9 mouse cellular contexts compared by ENCODE assay signal in genomic region chr3:141491272-141491950, GRCm38 (mm10). TPM values are rescaled to one million over a fixed set of nuclear protein-coding genes. Genes with fewer than 3 reads are reported as not detected.
DNase-seq lines count a peak whose midpoint lies in the region; ATAC-seq and TF ChIP-seq lines count a peak whose summit lies in the region.
"Had no signal": no experiment of that assay in that cellular context is flagged by ENCODE, and none has a peak within 500 bp of the region (broad histone marks: within the 10 kb centered on the region; RNA-seq: fewer than 3 reads in every experiment).

No protein-coding gene starts in this region.

- H3K4me2 ChIP-seq in CH12.LX (ENCODE audit: insufficient read depth, low read depth, poor library complexity, severe bottlenecking), result peak overlapping the region; percentile 47
- peak overlapping the region; percentile 27 for H3K4me2 ChIP-seq in limb, embryonic 14.5 days (replicated peaks; ENCODE audit: low read depth, low read length, severe bottlenecking)
- no peak overlapping the region for H3K4me2 ChIP-seq in liver, postnatal 0 days (ENCODE audit: low read depth, low read length)

- dilution Hi-C loops in CH12.LX (cut with MboI; ENCODE audit: extremely low pct_ligation_motif_present, extremely low pct_unique_long_range_greater_than_20kb, low sequenced_read_pairs), result no loop called here

- TF ChIP-seq POLR2A in CH12.LX (IDR thresholded peaks at IDR 0.05; ENCODE audit: low read depth, low read length), result no peak
- TF ChIP-seq POLR2A in limb, embryonic 14.5 days (IDR thresholded peaks at IDR 0.05; ENCODE audit: borderline replicate concordance, extremely low read depth, insufficient read depth, insufficient read length), result no peak

- in situ Hi-C loops in CH12.LX (cut with MboI; ENCODE audit: low pct_ligation_motif_present, low pct_unique_long_range_greater_than_20kb, low sequenced_read_pairs), result no loop called here

- H3K36me3 ChIP-seq in CH12.LX (replicated peaks in 1 of 2; ENCODE audit: control insufficient read depth in 1 of 2, insufficient read depth in 1 of 2, low read length in 1 of 2), result no peaks in the 10 kb centered on the region
- H3K36me3 ChIP-seq in limb, embryonic 14.5 days (ENCODE audit: control insufficient read depth, insufficient read depth, low read length), result no peaks in the 10 kb centered on the region
- H3K36me3 ChIP-seq in liver, postnatal 0 days (replicated peaks; ENCODE audit: insufficient read depth, low read length), result no peaks in the 10 kb centered on the region
- H3K36me3 ChIP-seq: G1E had no signal

- TF ChIP-seq EP300 in CH12.LX (IDR thresholded peaks at IDR 0.05; ENCODE audit: low read length), result no peak
- no peak for TF ChIP-seq EP300 in liver, postnatal 0 days (IDR thresholded peaks at IDR 0.05; ENCODE audit: low read depth)

- no peak overlapping the region for H3K27ac ChIP-seq in CH12.LX (ENCODE audit: insufficient read depth, low read depth)
- peak overlapping the region; percentile 65 for H3K27ac ChIP-seq in limb, embryonic 14.5 days (replicated peaks; ENCODE audit: low read depth, low read length)
- no peak overlapping the region for H3K27ac ChIP-seq in liver, postnatal 0 days (ENCODE audit: low read depth)

- 14% methylated on average over 5 of the region's 5 CpGs for WGBS in limb, embryonic 14.5 days
- 59% methylated on average over 5 of the region's 5 CpGs for WGBS in liver, postnatal 0 days (ENCODE audit: insufficient replicate concordance)

- no peaks in the 10 kb centered on the region for H3K27me3 ChIP-seq in CH12.LX (replicated peaks)
- H3K27me3 ChIP-seq in limb, embryonic 14.5 days (ENCODE audit: control insufficient read depth, insufficient read depth, low read length), result no peaks in the 10 kb centered on the region
- H3K27me3 ChIP-seq in liver, postnatal 0 days (ENCODE audit: insufficient read depth, low read length), result no peaks in the 10 kb centered on the region

- peak overlapping the region; percentile 5; the same call in 1 of the 2 replicates for H3K9ac ChIP-seq in CH12.LX (ENCODE audit: insufficient read depth, low read depth)
- no peak overlapping the region for H3K9ac ChIP-seq in limb, embryonic 14.5 days (ENCODE audit: low read depth, low read length, severe bottlenecking)
- no peak overlapping the region for H3K9ac ChIP-seq in liver, postnatal 0 days (replicated peaks)

- TF ChIP-seq CTCF in CH12.LX (conservative IDR thresholded peaks at IDR 0.05 in 1 of 2, IDR thresholded peaks at IDR 0.05 in 1 of 2; ENCODE audit: low read depth in 2 of 2, low read length in 2 of 2), result no peak
- TF ChIP-seq CTCF in liver, postnatal 0 days (IDR thresholded peaks at IDR 0.05; ENCODE audit: low read depth), result no peak

- TF ChIP-seq RAD21 in CH12.LX (IDR thresholded peaks at IDR 0.05; ENCODE audit: low read depth, low read length), result no peak

- no peak for DNase-seq in frontal cortex, postnatal 10 days (ENCODE audit: low spot score in 2 of 2)
- DNase-seq in CH12.LX (ENCODE audit: extremely low read depth), result peak; percentile 62
- DNase-seq in limb, embryonic 14.5 days (ENCODE audit: low spot score), result peak; percentile 58
- no peak for DNase-seq in ovary, adult 18-20 months (ENCODE audit: low spot score)
- no peak for DNase-seq in retina, embryonic 14.5 days (ENCODE audit: low spot score)
- no peak for DNase-seq in liver, postnatal 0 days

- peak overlapping the region in 2 of 3 experiments; percentile 1 to 2 for H3K4me3 ChIP-seq in CH12.LX (replicated peaks in 1 of 3; ENCODE audit: low read depth in 2 of 3, low read length in 2 of 3, poor library complexity in 1 of 3)
- H3K4me3 ChIP-seq in limb, embryonic 14.5 days (replicated peaks; ENCODE audit: low read length), result no peak overlapping the region
- H3K4me3 ChIP-seq in liver, postnatal 0 days (ENCODE audit: low read depth, low read length), result no peak overlapping the region

- no peaks in the 10 kb centered on the region for H3K9me3 ChIP-seq in CH12.LX (replicated peaks; ENCODE audit: low read length)
- H3K9me3 ChIP-seq in limb, embryonic 14.5 days (ENCODE audit: control insufficient read depth, low read length), result no peaks in the 10 kb centered on the region
- no peaks in the 10 kb centered on the region for H3K9me3 ChIP-seq in liver, postnatal 0 days (ENCODE audit: low read length)
- H3K9me3 ChIP-seq: G1E had no signal

- H3K79me2 ChIP-seq in CH12.LX (replicated peaks; ENCODE audit: control insufficient read depth, extremely low read depth, insufficient read depth, poor library complexity, severe bottlenecking), result no peaks in the 10 kb centered on the region

- H3K4me1 ChIP-seq in CH12.LX (ENCODE audit: control insufficient read depth in 1 of 2, insufficient read depth in 2 of 2), result peaks cover 6 to 32% of the 10 kb centered on the region in 2 experiments; a peak in 3 of 4 replicates
- peaks cover 16% of the 10 kb centered on the region for H3K4me1 ChIP-seq in limb, embryonic 14.5 days (ENCODE audit: control insufficient read depth, insufficient read depth, low read length)
- no peaks in the 10 kb centered on the region for H3K4me1 ChIP-seq in liver, postnatal 0 days (ENCODE audit: insufficient read depth)

- peak; percentile 98 for ATAC-seq in frontal cortex, adult (ENCODE audit: low TSS enrichment)
- peak; percentile 50 for ATAC-seq in granulocyte monocyte progenitor cell, adult 5-6 weeks (replicated peaks; ENCODE audit: poor library complexity, severe bottlenecking)
- ATAC-seq in limb, embryonic 14.5 days (ENCODE audit: low FRiP score, low read depth), result peak; percentile 80
- no peak for ATAC-seq in liver, postnatal 0 days

TF ChIP-seq in CH12.LX, 34 proteins besides CTCF, POLR2A, EP300 and RAD21:
- TF ChIP-seq ETS1 (conservative IDR thresholded peaks at IDR 0.05; ENCODE audit: low read depth, low read length), result 0 out of 2 replicates have a peak, but pooled peaks have one; percentile 8
- TF ChIP-seq MAZ (IDR thresholded peaks at IDR 0.05; ENCODE audit: low read depth, low read length), result no peak
- TF ChIP-seq TCF12 (IDR thresholded peaks at IDR 0.05; ENCODE audit: low read depth, low read length), result 0 out of 2 replicates have a peak, but pooled peaks have one; percentile 32
- TF ChIP-seq ZNF384 (IDR thresholded peaks at IDR 0.05; ENCODE audit: low read depth, low read length), result peak; percentile 98

RNA-seq across cellular contexts. Expression of gene Unc5c, which starts 26.4 kb away (rescaled TPM):
- total RNA-seq in CH12.LX (2012; rRNA removed) (not detected in 2 replicates), CH12.LX (2014; rRNA removed) (not detected in 2 replicates)
- polyA plus RNA-seq in CH12.LX (2012; ENCODE audit: insufficient read length, low read depth), result not detected in 2 replicates
- total RNA-seq in granulocyte monocyte progenitor cell, adult 5-6 weeks (2014; fragmentation: Nextera tagmentation), result not detected in 2 replicates
- total RNA-seq in granulocyte monocyte progenitor cell, adult 5-6 weeks (2017), result 0.04 TPM in 1 of 2 replicates, not detected in the other
- 11.9 and 15.4 TPM in 2 replicates for polyA plus RNA-seq in limb, embryonic 14.5 days (2012; rRNA removed)
- 12.5 and 20.8 TPM in 2 replicates for polyA plus RNA-seq in limb, embryonic 14.5 days (2014; fragmentation: Nextera tagmentation; extraction: Ambion mirVana)
- 0.01 TPM in 1 of 2 replicates, not detected in the other for polyA plus RNA-seq in liver, postnatal 0 days (2015; fragmentation: Nextera tagmentation; extraction: Ambion mirVana)
- polyA plus RNA-seq: G1E had no signal

Comparison
In these comparisons a context has a peak if more than half of its experiments do, and no peak if none do; other contexts are left out.
1. DNase-seq: peak in CH12.LX (single experiment) and limb, embryonic 14.5 days (single experiment); none in frontal cortex, postnatal 10 days (0 of 2), ovary, adult 18-20 months (single experiment), retina, embryonic 14.5 days (single experiment) and liver, postnatal 0 days (single experiment).
2. H3K4me3 ChIP-seq: peak in CH12.LX (2 of 3); none in limb, embryonic 14.5 days (single experiment) and liver, postnatal 0 days (single experiment).
3. RNA of gene Unc5c, which starts 26.4 kb away (polyA plus RNA-seq): 11.9 to 20.8 TPM in limb, embryonic 14.5 days; 0.01 TPM in liver, postnatal 0 days and not detected in CH12.LX; every median in the first group is over 10 times any median in the second.